Mouse (Mus musculus): ENCODE results near the gene Oaz2. TPM values are rescaled to one million over a fixed set of nuclear protein-coding genes. Genes with fewer than 3 reads are reported as not detected.

The Oaz2 gene
- polyA plus RNA-seq, 2 experiments: 21.5 to 29.6 TPM

DNA sequence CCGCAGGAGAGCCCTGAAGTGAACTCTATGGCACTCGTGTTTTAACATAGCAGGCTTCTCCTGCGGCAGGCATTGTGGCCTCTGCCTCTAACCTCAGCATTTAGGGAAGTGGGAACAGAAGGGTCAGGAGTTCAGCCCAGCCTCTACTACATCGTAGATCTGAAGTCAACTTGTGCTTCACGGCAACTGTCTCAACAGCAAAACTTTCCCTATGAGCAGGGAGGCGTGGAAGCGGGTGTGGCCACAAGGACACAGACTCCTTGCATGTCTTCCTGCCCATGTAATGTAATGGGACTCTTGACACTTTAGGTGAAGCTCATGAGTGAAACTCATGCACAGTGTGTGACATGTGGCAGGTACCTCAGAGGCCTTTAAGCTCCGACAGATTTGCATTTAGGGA is 12.3 kb upstream of the Oaz2 start:
- 31% methylated on average over 8 of the region's 8 CpGs for WGBS (ENCODE audit: insufficient replicate concordance)
- ATAC-seq (ENCODE audit: insufficient read depth) (no peak), DNase-seq (ENCODE audit: low read depth in 3 of 3, low spot score in 3 of 3) (no peak)
- TF ChIP-seq EP300 (IDR thresholded peaks at IDR 0.05; ENCODE audit: low read depth) (no peak), CTCF (IDR thresholded peaks at IDR 0.05; ENCODE audit: low read depth) (no peak)
- Histone ChIP-seq H3K27ac (no peak overlapping the region), H3K4me3 (ENCODE audit: insufficient read depth in 1 of 2, low read depth in 2 of 2, low read length in 2 of 2) (no peak overlapping the region), H3K4me2 (ENCODE audit: low read depth) (no peak overlapping the region), H3K27me3 (ENCODE audit: control insufficient read depth, insufficient read depth, low read length) (no peaks in the 10 kb centered on the region), H3K9me3 (ENCODE audit: control insufficient read depth, low read length) (no peaks in the 10 kb centered on the region), H3K36me3 (replicated peaks; ENCODE audit: control insufficient read depth, insufficient read depth, low read depth) (no peaks in the 10 kb centered on the region), H3K4me1 (replicated peaks; ENCODE audit: control insufficient read depth in 2 of 2, insufficient read depth in 2 of 2, low read length in 1 of 2) (no peaks in the 10 kb centered on the region), H3K9ac (replicated peaks) (no peak overlapping the region)

DNA sequence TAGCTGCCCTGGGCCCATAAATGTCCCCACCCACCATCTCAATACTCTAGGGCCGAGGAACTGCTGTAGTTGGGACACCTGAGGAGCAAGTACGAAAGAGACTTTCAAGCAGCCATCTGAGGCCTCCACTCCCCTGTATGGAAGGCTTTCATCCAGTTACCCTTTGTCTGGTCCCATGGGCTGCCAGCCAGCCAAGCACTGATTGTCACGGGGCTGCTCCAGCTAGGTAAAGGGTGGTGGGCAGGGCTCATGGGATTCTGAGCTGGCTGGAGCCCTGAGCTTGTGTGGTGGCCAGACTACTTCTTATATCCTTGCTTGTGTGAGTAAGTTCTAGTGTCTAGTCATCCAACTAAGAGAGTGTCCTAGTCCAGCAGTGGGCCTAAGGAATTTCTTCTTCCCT is 10.6 kb upstream of the Oaz2 start:
- Histone ChIP-seq H3K4me3 (ENCODE audit: insufficient read depth in 1 of 2, low read depth in 2 of 2, low read length in 2 of 2) (no peak overlapping the region), H3K27me3 (ENCODE audit: control insufficient read depth, insufficient read depth, low read length) (no peaks in the 10 kb centered on the region), H3K27ac (no peak overlapping the region), H3K36me3 (replicated peaks; ENCODE audit: control insufficient read depth, insufficient read depth, low read depth) (no peaks in the 10 kb centered on the region), H3K9ac (replicated peaks) (no peak overlapping the region), H3K4me1 (replicated peaks; ENCODE audit: control insufficient read depth in 2 of 2, insufficient read depth in 2 of 2, low read length in 1 of 2) (no peaks in the 10 kb centered on the region), H3K4me2 (ENCODE audit: low read depth) (no peak overlapping the region), H3K9me3 (ENCODE audit: control insufficient read depth, low read length) (no peaks in the 10 kb centered on the region)
- WGBS (ENCODE audit: insufficient replicate concordance): 75% methylated on average over 3 of the region's 3 CpGs
- DNase-seq (ENCODE audit: low read depth in 3 of 3, low spot score in 3 of 3) (no peak), ATAC-seq (ENCODE audit: insufficient read depth) (no peak)
- TF ChIP-seq EP300 (IDR thresholded peaks at IDR 0.05; ENCODE audit: low read depth): no peak
- TF ChIP-seq CTCF (IDR thresholded peaks at IDR 0.05; ENCODE audit: low read depth): no peak

DNA sequence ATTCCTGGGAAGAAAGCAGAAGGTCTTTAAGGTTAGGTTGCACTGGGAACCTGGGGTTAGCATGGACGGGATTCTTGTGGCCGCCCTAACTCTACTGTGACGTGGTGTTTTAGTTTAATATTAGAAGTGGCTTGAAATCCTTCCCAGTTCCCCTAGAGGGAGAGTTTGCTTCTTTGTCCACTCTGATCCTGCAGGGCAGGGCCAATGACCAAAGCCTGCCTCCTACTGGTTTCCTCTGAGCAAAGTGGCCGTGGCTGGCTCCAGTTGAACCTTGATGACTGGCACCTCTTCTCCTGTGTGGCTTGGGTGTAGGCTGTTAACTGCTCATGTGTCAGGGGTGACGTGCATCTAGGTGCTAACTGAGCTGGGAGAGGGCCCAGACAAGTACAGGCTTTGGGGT is 6.8 kb upstream of the Oaz2 start:
- no peak overlapping the region for H3K4me3 ChIP-seq (ENCODE audit: insufficient read depth in 1 of 2, low read depth in 2 of 2, low read length in 2 of 2)
- no peak for ATAC-seq (ENCODE audit: insufficient read depth)
- H3K9me3 ChIP-seq (ENCODE audit: control insufficient read depth, low read length): no peaks in the 10 kb centered on the region
- 50% methylated on average over 5 of the region's 5 CpGs for WGBS (ENCODE audit: insufficient replicate concordance)
- H3K27me3 ChIP-seq (ENCODE audit: control insufficient read depth, insufficient read depth, low read length): no peaks in the 10 kb centered on the region
- no peaks in the 10 kb centered on the region; a peak in 1 of 4 replicates for H3K4me1 ChIP-seq (replicated peaks; ENCODE audit: control insufficient read depth in 2 of 2, insufficient read depth in 2 of 2, low read length in 1 of 2)
- H3K36me3 ChIP-seq (replicated peaks; ENCODE audit: control insufficient read depth, insufficient read depth, low read depth): no peaks in the 10 kb centered on the region
- H3K9ac ChIP-seq (replicated peaks): no peak overlapping the region
- DNase-seq (ENCODE audit: low read depth in 3 of 3, low spot score in 3 of 3): no peak
- peak; percentile 34 for TF ChIP-seq CTCF (IDR thresholded peaks at IDR 0.05; ENCODE audit: low read depth)
- TF ChIP-seq EP300 (IDR thresholded peaks at IDR 0.05; ENCODE audit: low read depth): no peak
- no peak overlapping the region for H3K4me2 ChIP-seq (ENCODE audit: low read depth)
- H3K27ac ChIP-seq: no peak overlapping the region

DNA sequence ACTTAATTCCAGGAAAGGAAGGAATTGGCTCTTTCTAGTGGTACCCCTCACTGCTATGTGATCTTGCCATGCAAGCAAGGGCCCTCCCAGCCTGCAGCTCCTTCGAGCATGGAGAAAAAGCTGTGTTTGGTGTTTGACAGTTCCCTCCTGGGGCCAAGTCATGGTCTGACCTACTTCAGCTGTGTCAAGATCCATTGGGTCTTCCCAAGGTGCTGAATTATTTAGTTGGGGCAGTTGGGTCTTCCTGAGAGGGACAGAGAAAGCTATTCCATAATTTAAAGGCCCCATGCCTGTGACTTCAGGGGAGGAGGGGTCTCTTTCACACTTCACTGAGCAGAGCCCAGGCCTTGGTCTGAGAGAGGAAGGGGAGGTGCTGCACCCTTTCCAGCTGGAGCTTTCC is 6.3 kb upstream of the Oaz2 start:
- DNase-seq (ENCODE audit: low read depth in 3 of 3, low spot score in 3 of 3): no peak
- no peak for ATAC-seq (ENCODE audit: insufficient read depth)
- 56% methylated on average over 1 of the region's 1 CpGs for WGBS (ENCODE audit: insufficient replicate concordance)

DNA sequence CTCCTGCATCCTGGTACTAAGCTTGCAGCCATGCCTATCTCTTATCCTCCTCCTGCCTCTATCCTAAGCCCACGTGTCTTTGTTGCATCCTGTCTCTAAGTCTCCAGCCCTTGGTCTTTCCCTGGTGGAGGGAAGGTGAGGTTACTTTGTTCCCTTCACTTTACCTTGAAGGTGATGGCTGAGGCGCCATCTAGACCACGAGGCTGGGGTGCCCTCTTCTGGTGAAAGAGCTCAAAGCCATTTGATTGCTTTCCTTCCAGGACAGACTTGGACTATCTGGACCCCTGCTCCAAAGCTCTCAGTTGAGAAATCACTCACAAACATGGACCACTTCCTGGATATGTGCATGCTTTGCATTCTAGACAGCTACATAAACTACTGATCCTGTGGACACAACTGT is 3.6 kb upstream of the Oaz2 start:
- Histone ChIP-seq H3K27ac (no peak overlapping the region), H3K36me3 (replicated peaks; ENCODE audit: control insufficient read depth, insufficient read depth, low read depth) (no peaks in the 10 kb centered on the region), H3K4me2 (ENCODE audit: low read depth) (no peak overlapping the region), H3K9ac (replicated peaks) (no peak overlapping the region), H3K27me3 (ENCODE audit: control insufficient read depth, insufficient read depth, low read length) (no peaks in the 10 kb centered on the region), H3K9me3 (ENCODE audit: control insufficient read depth, low read length) (no peaks in the 10 kb centered on the region), H3K4me3 (ENCODE audit: insufficient read depth in 1 of 2, low read depth in 2 of 2, low read length in 2 of 2) (no peak overlapping the region), H3K4me1 (replicated peaks; ENCODE audit: control insufficient read depth in 2 of 2, insufficient read depth in 2 of 2, low read length in 1 of 2) (no peaks in the 10 kb centered on the region; a peak in 1 of 4 replicates)
- ATAC-seq (ENCODE audit: insufficient read depth): no peak
- TF ChIP-seq CTCF (IDR thresholded peaks at IDR 0.05; ENCODE audit: low read depth): peak; percentile 77
- no peak for TF ChIP-seq EP300 (IDR thresholded peaks at IDR 0.05; ENCODE audit: low read depth)
- DNase-seq (ENCODE audit: low read depth in 3 of 3, low spot score in 3 of 3): no peak
- WGBS (ENCODE audit: insufficient replicate concordance): 5% methylated on average over 3 of the region's 3 CpGs

More for the DNA sequence above, 6.3 kb upstream of the Oaz2 start:
- no peaks in the 10 kb centered on the region for H3K36me3 ChIP-seq (replicated peaks; ENCODE audit: control insufficient read depth, insufficient read depth, low read depth)
- H3K4me1 ChIP-seq (replicated peaks; ENCODE audit: control insufficient read depth in 2 of 2, insufficient read depth in 2 of 2, low read length in 1 of 2): no peaks in the 10 kb centered on the region; a peak in 1 of 4 replicates
- no peak overlapping the region for H3K4me2 ChIP-seq (ENCODE audit: low read depth)
- TF ChIP-seq EP300 (IDR thresholded peaks at IDR 0.05; ENCODE audit: low read depth): no peak
- TF ChIP-seq CTCF (IDR thresholded peaks at IDR 0.05; ENCODE audit: low read depth): no peak
- no peaks in the 10 kb centered on the region for H3K9me3 ChIP-seq (ENCODE audit: control insufficient read depth, low read length)
- H3K27ac ChIP-seq: no peak overlapping the region
- no peak overlapping the region for H3K9ac ChIP-seq (replicated peaks)
- H3K4me3 ChIP-seq (ENCODE audit: insufficient read depth in 1 of 2, low read depth in 2 of 2, low read length in 2 of 2): no peak overlapping the region
- no peaks in the 10 kb centered on the region for H3K27me3 ChIP-seq (ENCODE audit: control insufficient read depth, insufficient read depth, low read length)

Data from liver, embryonic 14.5 days (tissue).